Mouse (Mus musculus) midbrain, embryonic 12.5 days (tissue): ENCODE results near the gene Ftsj3. TPM values are rescaled to one million over a fixed set of nuclear protein-coding genes. Genes with fewer than 3 reads are reported as not detected.

Source experiments
- polyA plus RNA-seq: library from polyadenylated mRNA; unstranded; fragments of >200 nt; fragmentation: Nextera tagmentation; extraction: Ambion mirVana; gene quantifications from 2 replicates; pipeline ENCODE4 v1.2.1, GENCODE M21; 2016

The Ftsj3 gene
- polyA plus RNA-seq, 1 experiment from 2014 or later = 58.0 TPM

Other genes starting within 250 kb of the Ftsj3 start
- 0.50 and 0.56 TPM in 2 replicates for gene Kcnh6, start 248.0 kb downstream of the Ftsj3 start, polyA plus RNA-seq
- 122 and 126 TPM in 2 replicates for gene Dcaf7, start 219.2 kb downstream of the Ftsj3 start, polyA plus RNA-seq
- 9.8 and 10.4 TPM in 2 replicates for gene Taco1, start 190.0 kb downstream of the Ftsj3 start, polyA plus RNA-seq
- gene Map3k3, start 171.5 kb downstream of the Ftsj3 start, polyA plus RNA-seq = 25.4 and 25.8 TPM in 2 replicates
- gene Gm10840, start 95.2 kb downstream of the Ftsj3 start, polyA plus RNA-seq = 0.78 TPM in 1 of 2 replicates, not detected in the other
- 278 and 309 TPM in 2 replicates for gene Limd2, start 95.2 kb downstream of the Ftsj3 start, polyA plus RNA-seq
- 33.6 and 40.9 TPM in 2 replicates for gene Strada, start 53.9 kb downstream of the Ftsj3 start, polyA plus RNA-seq
- 79.2 and 85.9 TPM in 2 replicates for gene Ccdc47, start 39.7 kb downstream of the Ftsj3 start, polyA plus RNA-seq
- gene Ddx42, start 39.2 kb downstream of the Ftsj3 start, polyA plus RNA-seq = 113 and 120 TPM in 2 replicates
- gene Psmc5, start 75 bp upstream of the Ftsj3 start, polyA plus RNA-seq = 321 and 324 TPM in 2 replicates
- 23.9 and 24.1 TPM in 2 replicates for gene Smarcd2, start 16.9 kb upstream of the Ftsj3 start, polyA plus RNA-seq
- 0.17 and 0.24 TPM in 2 replicates for gene Tcam1, start 20.6 kb upstream of the Ftsj3 start, polyA plus RNA-seq
- not detected in 2 replicates for gene Gh, start 45.8 kb upstream of the Ftsj3 start, polyA plus RNA-seq
- gene Cd79b, start 58.7 kb upstream of the Ftsj3 start, polyA plus RNA-seq = 0.76 and 1.0 TPM in 2 replicates
- not detected in 2 replicates for gene Scn4a, start 97.2 kb upstream of the Ftsj3 start, polyA plus RNA-seq
- not detected in 2 replicates for gene Prr29, start 109.4 kb upstream of the Ftsj3 start, polyA plus RNA-seq
- gene Icam2, start 132.0 kb upstream of the Ftsj3 start, polyA plus RNA-seq = 8.7 and 12.5 TPM in 2 replicates
- 6.6 and 8.0 TPM in 2 replicates for gene Ern1, start 231.8 kb upstream of the Ftsj3 start, polyA plus RNA-seq